Mouse (Mus musculus): ENCODE data around the gene Iqcf5. TPM values are rescaled to one million over a fixed set of nuclear protein-coding genes. Genes with fewer than 3 reads are reported as not detected.
"Not testable (repeated sequence)": the region's sequence is repeated elsewhere in the genome, so short reads cannot be mapped to it uniquely, and the experiment has no call there.

The Iqcf5 gene
- polyA plus RNA-seq, 1 experiment from 2014 or later = not detected

DNA sequence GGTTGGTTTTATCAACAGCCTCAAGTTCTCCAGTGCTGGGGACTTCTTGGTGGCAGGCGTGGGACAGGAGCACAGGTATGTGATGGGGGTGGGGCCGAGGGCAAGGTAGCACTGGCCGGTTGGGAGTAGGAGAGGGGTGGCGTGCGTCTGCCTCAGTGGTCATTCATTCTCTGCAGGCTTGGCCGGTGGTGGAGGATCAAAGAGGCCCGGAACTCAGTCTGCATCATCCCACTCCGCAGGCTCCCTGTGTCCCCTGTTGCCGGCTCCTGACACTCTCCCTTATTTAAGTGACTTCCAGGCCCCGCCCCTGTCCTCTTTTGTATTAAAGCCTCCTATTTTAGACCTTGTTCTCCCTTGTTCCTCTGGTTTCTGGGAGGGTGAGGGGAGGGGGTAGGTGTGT, 29.3 kb upstream of the Iqcf5 start:
- no peaks in the 10 kb centered on the region for H3K9me3 ChIP-seq (ENCODE audit: control insufficient read depth, low read length)
- DNase-seq (ENCODE audit: low spot score) (no peak), ATAC-seq (replicated peaks; ENCODE audit: low FRiP score, low TSS enrichment, low read depth) (no peak)
- H3K4me2 ChIP-seq (ENCODE audit: low read length) = no peak overlapping the region
- no peak overlapping the region for H3K4me3 ChIP-seq (ENCODE audit: low read depth, low read length)
- no peak overlapping the region for H3K9ac ChIP-seq (ENCODE audit: low read length)
- 85% methylated on average over 10 of the region's 10 CpGs for WGBS
- H3K27me3 ChIP-seq (replicated peaks; ENCODE audit: control insufficient read depth, insufficient read depth, low read length) = no peaks in the 10 kb centered on the region
- peaks cover 47% of the 10 kb centered on the region for H3K36me3 ChIP-seq (ENCODE audit: control insufficient read depth, insufficient read depth, low read length)
- H3K4me1 ChIP-seq (replicated peaks; ENCODE audit: control insufficient read depth, insufficient read depth, low read length) = no peaks in the 10 kb centered on the region
- H3K27ac ChIP-seq (ENCODE audit: low read depth) = no peak overlapping the region

GRCm38 (mm10) chr9:106487602-106488001, 26.8 kb upstream of the Iqcf5 start:
- not testable (repeated sequence) for H3K27ac ChIP-seq (ENCODE audit: low read depth); H3K9ac ChIP-seq (ENCODE audit: low read length); H3K9me3 ChIP-seq (ENCODE audit: control insufficient read depth, low read length); DNase-seq (ENCODE audit: low spot score); H3K27me3 ChIP-seq (replicated peaks; ENCODE audit: control insufficient read depth, insufficient read depth, low read length); H3K4me3 ChIP-seq (ENCODE audit: low read depth, low read length); H3K4me2 ChIP-seq (ENCODE audit: low read length); H3K4me1 ChIP-seq (replicated peaks; ENCODE audit: control insufficient read depth, insufficient read depth, low read length); ATAC-seq (replicated peaks; ENCODE audit: low FRiP score, low TSS enrichment, low read depth)
- peaks cover 34% of the 10 kb centered on the region for H3K36me3 ChIP-seq (ENCODE audit: control insufficient read depth, insufficient read depth, low read length)
- WGBS = 80% methylated on average over 6 of the region's 6 CpGs

- Histone ChIP-seq H3K27ac (ENCODE audit: low read depth) (no peak within 1 kb of the TSS), H3K27me3 (replicated peaks; ENCODE audit: control insufficient read depth, insufficient read depth, low read length) (no peaks in the 10 kb centered on the region), H3K9ac (ENCODE audit: low read length) (no peak within 1 kb of the TSS), H3K9me3 (ENCODE audit: control insufficient read depth, low read length) (no peaks in the 10 kb centered on the region), H3K4me3 (ENCODE audit: low read depth, low read length) (no peak within 1 kb of the TSS), H3K4me1 (replicated peaks; ENCODE audit: control insufficient read depth, insufficient read depth, low read length) (no peaks in the 10 kb centered on the region), H3K36me3 (ENCODE audit: control insufficient read depth, insufficient read depth, low read length) (no peaks in the 10 kb centered on the region), H3K4me2 (ENCODE audit: low read length) (no peak within 1 kb of the TSS)
- DNase-seq (ENCODE audit: low spot score) = no peak
- WGBS = 93% methylated on average over 6 of the region's 6 CpGs
- no peak for ATAC-seq (replicated peaks; ENCODE audit: low FRiP score, low TSS enrichment, low read depth)
Measured at GRCm38 (mm10) chr9:106499667-106500066, 14.7 kb upstream of the Iqcf5 start, which contains the start of gene Iqcf1. Gene Iqcf1, plus strand, starts transcription at chr9:106499967.

- Histone ChIP-seq H3K4me1 (replicated peaks; ENCODE audit: control insufficient read depth, insufficient read depth, low read length) (no peaks in the 10 kb centered on the region), H3K27ac (ENCODE audit: low read depth) (no peak overlapping the region), H3K9ac (ENCODE audit: low read length) (no peak overlapping the region), H3K4me2 (ENCODE audit: low read length) (no peak overlapping the region), H3K9me3 (ENCODE audit: control insufficient read depth, low read length) (no peaks in the 10 kb centered on the region), H3K36me3 (ENCODE audit: control insufficient read depth, insufficient read depth, low read length) (no peaks in the 10 kb centered on the region), H3K27me3 (replicated peaks; ENCODE audit: control insufficient read depth, insufficient read depth, low read length) (no peaks in the 10 kb centered on the region), H3K4me3 (ENCODE audit: low read depth, low read length) (no peak overlapping the region)
- DNase-seq (ENCODE audit: low spot score) = no peak
- WGBS = 87% methylated on average over 22 of the region's 22 CpGs
- no peak for ATAC-seq (replicated peaks; ENCODE audit: low FRiP score, low TSS enrichment, low read depth)
Measured at GRCm38 (mm10) chr9:106501846-106502245, 12.5 kb upstream of the Iqcf5 start.

DNA sequence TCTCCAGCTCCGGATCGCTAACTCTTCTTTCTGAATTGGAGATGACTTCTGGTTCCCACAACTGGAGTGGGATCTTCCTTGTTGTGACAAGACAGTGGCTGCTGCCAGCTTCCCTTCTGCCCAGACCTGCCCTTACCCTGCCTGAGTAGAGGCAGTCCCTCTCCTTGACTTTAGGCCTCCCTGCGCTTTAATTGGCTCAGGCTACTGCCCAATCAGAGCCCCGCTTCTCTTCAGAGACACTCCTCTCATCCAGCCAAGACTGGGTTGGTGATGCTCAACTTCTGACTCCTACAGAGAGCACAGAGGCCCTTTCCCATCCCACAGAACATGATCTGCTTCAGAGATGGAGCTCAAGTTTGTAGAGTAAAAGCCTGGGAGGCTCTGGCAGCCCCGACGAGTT, 10.1 kb upstream of the Iqcf5 start:
- H3K27ac ChIP-seq (ENCODE audit: low read depth) = no peak overlapping the region
- ATAC-seq (replicated peaks; ENCODE audit: low FRiP score, low TSS enrichment, low read depth) = no peak
- no peak overlapping the region for H3K9ac ChIP-seq (ENCODE audit: low read length)
- no peak overlapping the region for H3K4me2 ChIP-seq (ENCODE audit: low read length)
- no peaks in the 10 kb centered on the region for H3K27me3 ChIP-seq (replicated peaks; ENCODE audit: control insufficient read depth, insufficient read depth, low read length)
- no peak overlapping the region for H3K4me3 ChIP-seq (ENCODE audit: low read depth, low read length)
- H3K9me3 ChIP-seq (ENCODE audit: control insufficient read depth, low read length) = no peaks in the 10 kb centered on the region
- no peak for DNase-seq (ENCODE audit: low spot score)
- 78% methylated on average over 6 of the region's 6 CpGs for WGBS
- H3K36me3 ChIP-seq (ENCODE audit: control insufficient read depth, insufficient read depth, low read length) = no peaks in the 10 kb centered on the region
- H3K4me1 ChIP-seq (replicated peaks; ENCODE audit: control insufficient read depth, insufficient read depth, low read length) = no peaks in the 10 kb centered on the region

GRCm38 (mm10) chr9:106509356-106509755, 5.0 kb upstream of the Iqcf5 start:
- Histone ChIP-seq H3K4me3 (ENCODE audit: low read depth, low read length) (no peak overlapping the region), H3K4me1 (replicated peaks; ENCODE audit: control insufficient read depth, insufficient read depth, low read length) (no peaks in the 10 kb centered on the region), H3K4me2 (ENCODE audit: low read length) (no peak overlapping the region), H3K9ac (ENCODE audit: low read length) (no peak overlapping the region), H3K27ac (ENCODE audit: low read depth) (no peak overlapping the region), H3K9me3 (ENCODE audit: control insufficient read depth, low read length) (no peaks in the 10 kb centered on the region), H3K27me3 (replicated peaks; ENCODE audit: control insufficient read depth, insufficient read depth, low read length) (no peaks in the 10 kb centered on the region), H3K36me3 (ENCODE audit: control insufficient read depth, insufficient read depth, low read length) (no peaks in the 10 kb centered on the region)
- WGBS = 93% methylated on average over 10 of the region's 10 CpGs
- ATAC-seq (replicated peaks; ENCODE audit: low FRiP score, low TSS enrichment, low read depth) = no peak
- DNase-seq (ENCODE audit: low spot score) = no peak

DNA sequence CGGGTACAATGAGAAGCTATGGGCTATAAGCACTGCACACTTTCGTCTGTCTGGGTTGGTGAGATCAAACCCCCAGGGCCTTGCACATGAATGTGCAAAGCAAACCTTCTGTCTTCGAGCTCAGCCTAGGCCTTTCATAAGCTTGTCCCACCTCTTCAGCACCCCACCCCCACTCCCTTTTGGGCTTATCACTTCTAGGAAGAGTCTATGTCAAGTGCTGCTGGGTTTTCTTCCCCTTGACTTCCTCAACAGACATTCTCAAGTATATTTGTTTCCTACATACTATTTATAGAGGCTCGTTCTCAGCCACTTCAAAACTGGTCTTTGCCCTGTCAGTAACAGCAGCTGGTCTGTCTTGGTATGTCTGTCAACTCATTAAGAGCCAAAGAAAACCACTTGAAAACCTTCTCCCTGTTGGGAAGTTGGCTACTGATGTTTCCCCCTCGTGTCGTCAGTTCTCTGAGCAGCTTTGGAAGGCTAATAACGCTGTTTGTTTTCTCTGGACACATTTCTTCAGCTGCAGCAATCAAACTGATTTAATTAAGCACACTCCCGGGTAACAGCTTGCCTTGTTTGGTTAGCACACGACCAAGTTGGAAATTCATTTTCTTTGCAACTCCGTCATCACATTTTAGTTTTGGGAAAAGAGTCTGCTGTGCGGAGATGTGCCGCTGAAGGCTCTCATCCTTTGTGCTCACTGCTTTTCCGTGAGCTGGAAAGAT, 1.5 kb upstream of the Iqcf5 start:
- no peak for ATAC-seq (replicated peaks; ENCODE audit: low FRiP score, low TSS enrichment, low read depth)
- Histone ChIP-seq H3K36me3 (ENCODE audit: control insufficient read depth, insufficient read depth, low read length) (no peaks in the 10 kb centered on the region), H3K27me3 (replicated peaks; ENCODE audit: control insufficient read depth, insufficient read depth, low read length) (no peaks in the 10 kb centered on the region), H3K9me3 (ENCODE audit: control insufficient read depth, low read length) (no peaks in the 10 kb centered on the region), H3K9ac (ENCODE audit: low read length) (no peak overlapping the region), H3K4me2 (ENCODE audit: low read length) (no peak overlapping the region), H3K4me1 (replicated peaks; ENCODE audit: control insufficient read depth, insufficient read depth, low read length) (no peaks in the 10 kb centered on the region), H3K27ac (ENCODE audit: low read depth) (no peak overlapping the region), H3K4me3 (ENCODE audit: low read depth, low read length) (no peak overlapping the region)
- WGBS = 64% methylated on average over 13 of the region's 13 CpGs
- no peak for DNase-seq (ENCODE audit: low spot score)

DNA sequence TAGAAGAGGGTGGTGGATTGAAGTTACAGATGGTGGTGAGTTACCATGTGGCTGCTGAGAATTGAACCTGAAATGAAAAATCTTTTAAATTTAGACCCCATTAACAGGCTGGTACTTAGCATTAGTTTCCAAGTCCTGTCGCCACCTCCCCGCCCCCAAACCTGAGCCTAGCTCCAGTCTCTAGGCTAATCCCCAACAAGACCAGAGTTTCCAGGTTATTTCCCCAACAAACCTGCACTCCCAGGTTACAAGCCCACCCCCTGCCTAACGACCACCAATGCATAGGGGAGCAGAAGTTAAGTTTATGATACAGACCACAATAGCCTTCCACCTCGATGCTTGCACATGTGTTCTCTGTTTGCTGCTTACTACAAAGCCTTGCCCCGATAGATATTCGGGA, 807 bp upstream of the Iqcf5 start:
- Histone ChIP-seq H3K27me3 (replicated peaks; ENCODE audit: control insufficient read depth, insufficient read depth, low read length) (no peaks in the 10 kb centered on the region), H3K27ac (ENCODE audit: low read depth) (no peak overlapping the region), H3K9me3 (ENCODE audit: control insufficient read depth, low read length) (no peaks in the 10 kb centered on the region), H3K4me3 (ENCODE audit: low read depth, low read length) (no peak overlapping the region), H3K4me1 (replicated peaks; ENCODE audit: control insufficient read depth, insufficient read depth, low read length) (no peaks in the 10 kb centered on the region), H3K4me2 (ENCODE audit: low read length) (no peak overlapping the region), H3K9ac (ENCODE audit: low read length) (no peak overlapping the region), H3K36me3 (ENCODE audit: control insufficient read depth, insufficient read depth, low read length) (no peaks in the 10 kb centered on the region)
- ATAC-seq (replicated peaks; ENCODE audit: low FRiP score, low TSS enrichment, low read depth) (no peak), DNase-seq (ENCODE audit: low spot score) (no peak)
- 80% methylated on average over 6 of the region's 6 CpGs for WGBS

DNA sequence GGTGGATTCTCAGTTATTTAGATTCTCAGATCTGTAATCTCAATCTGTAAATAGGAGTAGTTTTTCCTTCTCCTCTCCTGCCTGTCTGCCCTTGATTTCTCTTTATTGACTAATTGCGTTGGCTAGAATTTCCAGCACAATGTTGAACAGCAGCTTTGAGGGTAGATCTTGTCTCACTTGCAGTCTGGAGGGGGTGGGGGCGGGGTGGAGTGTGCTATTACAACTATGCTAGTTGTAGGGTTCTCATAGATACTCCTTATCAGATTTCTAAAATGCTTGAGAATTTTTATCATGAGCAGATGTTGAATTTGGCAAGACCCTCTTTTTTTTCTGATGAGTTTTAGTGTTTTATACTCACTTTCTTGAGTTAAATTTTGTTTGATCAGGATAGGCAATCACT, 5.1 kb downstream of the Iqcf5 start:
- DNase-seq (ENCODE audit: low spot score) (no peak), ATAC-seq (replicated peaks; ENCODE audit: low FRiP score, low TSS enrichment, low read depth) (no peak)
- H3K4me3 ChIP-seq (ENCODE audit: low read depth, low read length) = no peak overlapping the region
- no peaks in the 10 kb centered on the region for H3K4me1 ChIP-seq (replicated peaks; ENCODE audit: control insufficient read depth, insufficient read depth, low read length)
- 71% methylated on average over 2 of the region's 2 CpGs for WGBS
- no peaks in the 10 kb centered on the region for H3K9me3 ChIP-seq (ENCODE audit: control insufficient read depth, low read length)
- no peak overlapping the region for H3K9ac ChIP-seq (ENCODE audit: low read length)
- no peak overlapping the region for H3K4me2 ChIP-seq (ENCODE audit: low read length)
- H3K36me3 ChIP-seq (ENCODE audit: control insufficient read depth, insufficient read depth, low read length) = no peaks in the 10 kb centered on the region
- H3K27ac ChIP-seq (ENCODE audit: low read depth) = no peak overlapping the region
- H3K27me3 ChIP-seq (replicated peaks; ENCODE audit: control insufficient read depth, insufficient read depth, low read length) = no peaks in the 10 kb centered on the region

All from intestine, embryonic 14.5 days (tissue).